Mouse (Mus musculus): ENCODE data around the gene Col15a1. TPM values are rescaled to one million over a fixed set of nuclear protein-coding genes. Genes with fewer than 3 reads are reported as not detected.

Gene Col15a1
- polyA plus RNA-seq, 1 experiment from 2014 or later, result 5.9 TPM

DNA sequence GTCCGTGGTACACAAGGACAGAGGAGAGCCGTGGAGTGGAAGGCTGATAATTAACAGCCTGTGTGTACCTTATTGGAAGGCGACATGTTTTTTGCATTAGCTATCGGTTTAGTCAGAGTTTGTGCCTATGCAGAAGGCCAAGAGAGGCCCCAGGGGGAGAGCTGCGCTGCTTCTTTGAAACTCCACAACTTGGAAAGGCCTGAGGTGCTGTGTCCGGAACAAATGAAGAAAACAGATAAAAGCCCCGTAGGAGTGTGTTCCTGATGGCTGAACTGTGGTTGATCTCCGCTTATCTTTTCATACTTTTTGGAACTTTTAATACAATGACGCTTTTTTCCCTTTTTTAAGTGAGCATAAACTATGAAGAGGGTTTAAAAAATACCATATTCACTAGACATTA lies 76.9 kb downstream of the Col15a1 start:
- H3K4me2 ChIP-seq (replicated peaks; ENCODE audit: low read depth, low read length), result no peak overlapping the region
- no peaks in the 10 kb centered on the region for H3K9me3 ChIP-seq (ENCODE audit: control insufficient read depth, low read length)
- H3K27ac ChIP-seq (ENCODE audit: low read depth, low read length), result no peak overlapping the region
- ATAC-seq (ENCODE audit: low FRiP score) (no peak), DNase-seq (ENCODE audit: low spot score) (no peak)
- 64% methylated on average over 9 of the region's 9 CpGs for WGBS
- H3K9ac ChIP-seq (ENCODE audit: low read depth, low read length), result no peak overlapping the region
- no peaks in the 10 kb centered on the region for H3K4me1 ChIP-seq (replicated peaks; ENCODE audit: control insufficient read depth, insufficient read depth, low read length)
- H3K36me3 ChIP-seq (ENCODE audit: control insufficient read depth, insufficient read depth, low read length), result no peaks in the 10 kb centered on the region
- H3K4me3 ChIP-seq (ENCODE audit: low read depth, low read length), result no peak overlapping the region
- H3K27me3 ChIP-seq (ENCODE audit: control insufficient read depth, insufficient read depth, low read length), result no peaks in the 10 kb centered on the region

DNA sequence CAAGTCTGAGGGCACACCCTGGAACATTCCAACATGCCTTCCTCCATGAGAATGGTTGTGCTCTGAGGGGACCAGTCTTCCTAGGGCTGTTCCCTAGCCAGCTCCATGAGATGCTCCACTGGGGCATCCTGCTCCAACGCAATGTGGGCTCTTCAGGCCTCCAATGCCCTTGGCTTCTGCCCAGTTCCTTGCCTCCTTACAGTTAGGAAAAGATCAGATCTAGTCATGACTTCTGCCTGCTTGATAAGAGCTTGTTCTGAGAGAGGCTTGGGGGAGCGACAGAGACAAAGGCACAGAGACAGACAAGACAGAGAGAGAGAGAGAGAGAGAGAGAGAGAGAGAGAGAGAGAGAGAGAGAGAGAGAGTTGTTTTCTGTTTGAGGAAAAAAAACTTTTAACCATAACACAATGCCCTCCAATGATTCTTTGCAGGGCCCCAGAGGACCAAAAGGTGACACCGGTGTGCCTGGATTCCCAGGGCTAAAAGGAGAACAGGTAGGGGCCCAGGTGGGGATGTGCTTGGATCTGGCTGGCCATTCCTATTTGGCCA lies 78.7 kb downstream of the Col15a1 start:
- H3K4me2 ChIP-seq (replicated peaks; ENCODE audit: low read depth, low read length), result no peak overlapping the region
- WGBS, result 100% methylated on average over 3 of the region's 3 CpGs
- no peaks in the 10 kb centered on the region for H3K4me1 ChIP-seq (replicated peaks; ENCODE audit: control insufficient read depth, insufficient read depth, low read length)
- H3K36me3 ChIP-seq (ENCODE audit: control insufficient read depth, insufficient read depth, low read length), result no peaks in the 10 kb centered on the region
- H3K9ac ChIP-seq (ENCODE audit: low read depth, low read length), result no peak overlapping the region
- DNase-seq (ENCODE audit: low spot score), result no peak
- no peaks in the 10 kb centered on the region for H3K27me3 ChIP-seq (ENCODE audit: control insufficient read depth, insufficient read depth, low read length)
- no peaks in the 10 kb centered on the region for H3K9me3 ChIP-seq (ENCODE audit: control insufficient read depth, low read length)
- H3K4me3 ChIP-seq (ENCODE audit: low read depth, low read length), result no peak overlapping the region
- ATAC-seq (ENCODE audit: low FRiP score), result no peak
- H3K27ac ChIP-seq (ENCODE audit: low read depth, low read length), result no peak overlapping the region

DNA sequence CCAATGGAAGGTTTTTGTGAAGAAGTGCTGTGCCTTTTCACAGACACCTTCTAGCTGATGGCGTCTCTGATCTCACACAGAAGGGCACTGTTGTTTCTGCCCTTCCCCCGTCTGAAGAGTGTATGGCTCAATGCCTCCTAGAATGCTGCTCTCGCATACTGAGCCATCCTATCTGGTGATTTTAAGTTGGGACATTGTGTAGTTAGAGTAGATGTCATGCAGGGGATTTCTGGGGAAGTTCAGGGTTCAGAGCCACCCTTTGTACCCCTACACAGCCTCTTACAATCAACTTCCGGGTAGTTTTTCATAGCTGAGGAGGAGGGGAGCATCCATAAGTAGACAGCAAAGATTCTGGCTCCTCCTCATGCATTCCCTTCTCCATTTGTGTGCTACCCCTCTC lies 79.5 kb downstream of the Col15a1 start:
- Histone ChIP-seq H3K9me3 (ENCODE audit: control insufficient read depth, low read length) (no peaks in the 10 kb centered on the region), H3K36me3 (ENCODE audit: control insufficient read depth, insufficient read depth, low read length) (no peaks in the 10 kb centered on the region), H3K9ac (ENCODE audit: low read depth, low read length) (no peak overlapping the region), H3K27me3 (ENCODE audit: control insufficient read depth, insufficient read depth, low read length) (no peaks in the 10 kb centered on the region), H3K4me1 (replicated peaks; ENCODE audit: control insufficient read depth, insufficient read depth, low read length) (no peaks in the 10 kb centered on the region), H3K4me3 (ENCODE audit: low read depth, low read length) (no peak overlapping the region), H3K4me2 (replicated peaks; ENCODE audit: low read depth, low read length) (no peak overlapping the region), H3K27ac (ENCODE audit: low read depth, low read length) (no peak overlapping the region)
- WGBS, result 61% methylated on average over 4 of the region's 4 CpGs
- no peak for DNase-seq (ENCODE audit: low spot score)
- no peak for ATAC-seq (ENCODE audit: low FRiP score)

DNA sequence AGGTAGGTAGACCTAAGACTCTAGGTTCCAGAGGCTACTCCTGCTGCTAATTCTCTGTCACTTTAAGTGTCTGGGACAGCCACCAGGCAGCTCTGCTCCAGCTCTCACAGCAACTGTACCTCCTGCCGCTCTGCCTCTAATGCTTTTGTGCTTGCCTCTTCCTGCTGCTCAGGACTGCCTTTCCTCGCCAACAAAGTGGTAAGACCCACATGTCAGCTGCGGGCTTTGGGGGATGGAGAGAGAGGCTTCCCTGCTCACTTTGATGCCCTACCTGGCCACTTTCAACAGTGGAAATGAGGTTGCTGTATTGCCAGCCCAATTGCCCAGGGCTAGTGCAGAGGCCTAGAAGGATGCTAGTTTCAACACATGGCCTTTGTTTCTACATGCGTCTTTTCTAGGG lies 80.3 kb downstream of the Col15a1 start:
- 51% methylated on average over 4 of the region's 4 CpGs for WGBS
- no peak for DNase-seq (ENCODE audit: low spot score)
- ATAC-seq (ENCODE audit: low FRiP score), result no peak
- H3K4me2 ChIP-seq (replicated peaks; ENCODE audit: low read depth, low read length), result no peak overlapping the region
- no peaks in the 10 kb centered on the region for H3K27me3 ChIP-seq (ENCODE audit: control insufficient read depth, insufficient read depth, low read length)
- no peak overlapping the region for H3K27ac ChIP-seq (ENCODE audit: low read depth, low read length)
- no peaks in the 10 kb centered on the region for H3K9me3 ChIP-seq (ENCODE audit: control insufficient read depth, low read length)
- no peaks in the 10 kb centered on the region for H3K4me1 ChIP-seq (replicated peaks; ENCODE audit: control insufficient read depth, insufficient read depth, low read length)
- no peak overlapping the region for H3K4me3 ChIP-seq (ENCODE audit: low read depth, low read length)
- no peaks in the 10 kb centered on the region for H3K36me3 ChIP-seq (ENCODE audit: control insufficient read depth, insufficient read depth, low read length)
- H3K9ac ChIP-seq (ENCODE audit: low read depth, low read length), result no peak overlapping the region

DNA sequence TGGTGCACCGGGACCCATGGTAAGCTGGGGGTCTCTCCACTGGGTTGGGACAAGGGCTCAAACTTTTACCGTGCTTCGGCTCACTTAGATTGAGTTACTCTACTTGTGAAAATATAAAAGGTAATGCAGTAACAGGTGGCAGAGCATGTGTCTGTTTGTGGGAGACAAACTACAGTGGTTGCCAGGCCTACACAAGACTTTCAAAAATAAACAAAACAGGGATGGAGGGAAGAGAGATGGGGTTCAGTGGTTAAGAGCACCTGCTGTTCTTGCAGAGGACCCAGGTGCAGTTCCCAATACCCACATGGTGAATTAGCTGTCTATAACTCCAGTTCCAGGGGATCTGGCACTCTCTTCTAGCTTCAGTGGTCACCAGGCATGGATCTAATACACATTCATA lies 81.6 kb downstream of the Col15a1 start:
- DNase-seq (ENCODE audit: low spot score), result no peak
- no peak for ATAC-seq (ENCODE audit: low FRiP score)
- H3K4me1 ChIP-seq (replicated peaks; ENCODE audit: control insufficient read depth, insufficient read depth, low read length), result no peaks in the 10 kb centered on the region
- 94% methylated on average over 3 of the region's 3 CpGs for WGBS
- no peak overlapping the region for H3K9ac ChIP-seq (ENCODE audit: low read depth, low read length)
- no peak overlapping the region for H3K4me3 ChIP-seq (ENCODE audit: low read depth, low read length)
- H3K27me3 ChIP-seq (ENCODE audit: control insufficient read depth, insufficient read depth, low read length), result no peaks in the 10 kb centered on the region
- H3K9me3 ChIP-seq (ENCODE audit: control insufficient read depth, low read length), result no peaks in the 10 kb centered on the region
- no peaks in the 10 kb centered on the region for H3K36me3 ChIP-seq (ENCODE audit: control insufficient read depth, insufficient read depth, low read length)
- H3K27ac ChIP-seq (ENCODE audit: low read depth, low read length), result no peak overlapping the region
- H3K4me2 ChIP-seq (replicated peaks; ENCODE audit: low read depth, low read length), result no peak overlapping the region

DNA sequence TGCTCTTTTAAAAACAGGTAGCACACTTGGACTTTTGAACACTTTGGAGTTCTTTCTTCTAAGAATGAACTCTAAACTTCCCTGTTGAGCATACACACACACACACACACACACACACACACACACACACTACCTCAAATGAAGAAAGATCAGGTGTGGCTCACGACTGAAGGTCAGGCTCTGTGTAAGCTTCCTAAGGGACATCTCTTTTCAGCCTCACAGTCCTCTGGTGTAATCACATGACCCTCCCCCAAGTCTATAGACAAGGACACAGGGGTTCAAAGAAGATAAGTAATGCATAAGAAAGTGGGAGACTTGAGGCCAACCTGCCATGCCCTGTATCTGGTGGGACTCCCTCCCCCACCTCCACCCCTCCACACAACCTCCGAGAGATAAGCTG lies 82.5 kb downstream of the Col15a1 start:
- no peak for ATAC-seq (ENCODE audit: low FRiP score)
- H3K27ac ChIP-seq (ENCODE audit: low read depth, low read length), result no peak overlapping the region
- DNase-seq (ENCODE audit: low spot score), result no peak
- no peak overlapping the region for H3K9ac ChIP-seq (ENCODE audit: low read depth, low read length)
- no peaks in the 10 kb centered on the region for H3K4me1 ChIP-seq (replicated peaks; ENCODE audit: control insufficient read depth, insufficient read depth, low read length)
- no peak overlapping the region for H3K4me3 ChIP-seq (ENCODE audit: low read depth, low read length)
- H3K27me3 ChIP-seq (ENCODE audit: control insufficient read depth, insufficient read depth, low read length), result no peaks in the 10 kb centered on the region
- H3K4me2 ChIP-seq (replicated peaks; ENCODE audit: low read depth, low read length), result no peak overlapping the region
- no peaks in the 10 kb centered on the region for H3K9me3 ChIP-seq (ENCODE audit: control insufficient read depth, low read length)
- no peaks in the 10 kb centered on the region for H3K36me3 ChIP-seq (ENCODE audit: control insufficient read depth, insufficient read depth, low read length)
- whole genome bisulfite sequencing, result 92% methylated on average over 2 of the region's 2 CpGs

DNA sequence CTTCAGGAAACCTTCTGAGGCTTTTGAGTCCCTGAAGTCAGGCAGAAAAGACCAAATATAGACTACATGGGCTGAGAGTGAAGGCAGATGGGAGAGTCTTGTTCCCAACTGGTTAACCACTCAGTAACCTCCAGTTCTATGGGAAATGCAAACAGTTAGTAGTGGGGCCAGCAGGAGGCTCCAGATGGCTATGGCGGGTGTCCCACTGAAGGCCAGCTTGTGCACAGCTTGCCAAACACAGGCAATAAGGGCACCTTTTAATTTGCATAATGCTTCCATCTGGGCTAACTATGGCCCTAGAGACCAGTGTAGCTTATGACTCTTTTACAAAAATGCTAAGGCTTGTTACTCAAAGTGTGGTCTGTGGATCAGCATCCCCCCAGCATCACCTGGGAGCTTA lies 83.1 kb downstream of the Col15a1 start:
- Histone ChIP-seq H3K36me3 (ENCODE audit: control insufficient read depth, insufficient read depth, low read length) (no peaks in the 10 kb centered on the region), H3K4me1 (replicated peaks; ENCODE audit: control insufficient read depth, insufficient read depth, low read length) (no peaks in the 10 kb centered on the region), H3K4me2 (replicated peaks; ENCODE audit: low read depth, low read length) (no peak overlapping the region), H3K4me3 (ENCODE audit: low read depth, low read length) (no peak overlapping the region), H3K9me3 (ENCODE audit: control insufficient read depth, low read length) (no peaks in the 10 kb centered on the region), H3K9ac (ENCODE audit: low read depth, low read length) (no peak overlapping the region), H3K27ac (ENCODE audit: low read depth, low read length) (no peak overlapping the region), H3K27me3 (ENCODE audit: control insufficient read depth, insufficient read depth, low read length) (no peaks in the 10 kb centered on the region)
- DNase-seq (ENCODE audit: low spot score) (no peak), ATAC-seq (ENCODE audit: low FRiP score) (no peak)
- 65% methylated on average over 1 of the region's 1 CpGs for WGBS

DNA sequence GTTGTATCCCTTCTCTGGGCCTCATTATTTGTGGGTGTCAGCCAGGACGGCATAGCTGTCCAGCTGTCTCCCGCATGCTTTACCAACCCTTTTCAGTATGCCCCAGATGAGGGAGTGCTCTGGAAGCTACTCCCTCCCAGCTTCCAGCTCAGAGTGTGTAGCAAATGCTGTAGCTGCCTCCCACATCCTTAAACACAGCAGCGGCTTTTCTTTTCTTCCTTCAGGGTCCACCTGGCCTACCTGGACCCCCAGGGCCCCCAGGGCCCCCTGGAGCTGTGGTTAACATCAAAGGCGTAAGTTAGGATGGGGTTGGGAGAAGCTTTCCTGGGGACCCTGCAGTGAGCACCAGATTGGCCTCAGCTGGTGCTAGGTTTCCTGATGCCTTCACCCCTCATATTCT lies 85.0 kb downstream of the Col15a1 start:
- no peaks in the 10 kb centered on the region for H3K36me3 ChIP-seq (ENCODE audit: control insufficient read depth, insufficient read depth, low read length)
- no peak for DNase-seq (ENCODE audit: low spot score)
- H3K4me2 ChIP-seq (replicated peaks; ENCODE audit: low read depth, low read length), result no peak overlapping the region
- no peak overlapping the region for H3K4me3 ChIP-seq (ENCODE audit: low read depth, low read length)
- 55% methylated on average over 4 of the region's 4 CpGs for WGBS
- H3K27me3 ChIP-seq (ENCODE audit: control insufficient read depth, insufficient read depth, low read length), result no peaks in the 10 kb centered on the region
- no peaks in the 10 kb centered on the region for H3K9me3 ChIP-seq (ENCODE audit: control insufficient read depth, low read length)
- no peak for ATAC-seq (ENCODE audit: low FRiP score)
- H3K27ac ChIP-seq (ENCODE audit: low read depth, low read length), result no peak overlapping the region
- H3K4me1 ChIP-seq (replicated peaks; ENCODE audit: control insufficient read depth, insufficient read depth, low read length), result no peaks in the 10 kb centered on the region
- H3K9ac ChIP-seq (ENCODE audit: low read depth, low read length), result no peak overlapping the region

DNA sequence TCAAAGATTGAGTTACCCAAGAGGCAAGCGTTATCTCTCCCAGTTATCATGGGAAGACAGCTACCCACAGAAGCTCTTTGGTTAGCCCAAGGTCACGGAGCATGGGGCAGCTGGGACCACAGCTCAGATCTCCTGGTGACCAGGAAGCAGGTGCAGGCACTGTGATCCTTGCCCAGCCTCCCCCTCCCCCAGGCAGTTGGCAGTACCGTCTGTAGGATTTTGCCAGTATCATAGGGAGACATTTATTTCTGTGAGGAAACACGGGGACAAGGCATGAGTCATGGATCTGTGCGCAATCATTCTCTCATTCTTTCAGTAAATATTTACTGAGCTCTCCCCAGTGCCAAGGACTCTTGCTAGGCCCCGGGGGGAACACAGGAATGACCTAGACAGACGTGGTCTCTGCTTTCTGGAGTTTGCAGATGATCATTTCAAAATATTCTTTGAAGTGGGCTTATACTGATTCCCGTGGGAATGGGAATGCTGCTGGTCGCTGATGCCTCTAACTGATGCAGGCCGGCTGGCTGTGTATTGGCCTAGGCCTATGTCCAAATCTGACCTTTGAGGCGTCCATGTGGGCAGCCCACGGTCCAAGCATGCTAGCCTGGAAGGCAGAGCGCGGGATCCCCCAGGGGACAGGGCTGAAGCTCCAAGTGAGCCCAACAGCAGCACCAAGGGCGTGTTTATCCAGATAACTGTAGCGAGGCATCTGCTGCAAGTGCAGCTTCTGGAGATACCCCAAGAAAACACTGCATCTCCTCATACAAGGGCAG lies 86.0 kb downstream of the Col15a1 start:
- 80% methylated on average over 16 of the region's 16 CpGs for WGBS
- Histone ChIP-seq H3K36me3 (ENCODE audit: control insufficient read depth, insufficient read depth, low read length) (no peaks in the 10 kb centered on the region), H3K4me1 (replicated peaks; ENCODE audit: control insufficient read depth, insufficient read depth, low read length) (no peaks in the 10 kb centered on the region), H3K27me3 (ENCODE audit: control insufficient read depth, insufficient read depth, low read length) (no peaks in the 10 kb centered on the region; the same call in 1 of the 2 replicates), H3K27ac (ENCODE audit: low read depth, low read length) (no peak overlapping the region), H3K9ac (ENCODE audit: low read depth, low read length) (no peak overlapping the region), H3K4me2 (replicated peaks; ENCODE audit: low read depth, low read length) (no peak overlapping the region), H3K4me3 (ENCODE audit: low read depth, low read length) (no peak overlapping the region), H3K9me3 (ENCODE audit: control insufficient read depth, low read length) (no peaks in the 10 kb centered on the region)
- DNase-seq (ENCODE audit: low spot score) (no peak), ATAC-seq (ENCODE audit: low FRiP score) (no peak)
